Mouse (Mus musculus) liver, embryonic 11.5 days (tissue): ENCODE results near the gene Csf2ra. TPM values are rescaled to one million over a fixed set of nuclear protein-coding genes. Genes with fewer than 3 reads are reported as not detected.
"Not testable (repeated sequence)": the region's sequence is repeated elsewhere in the genome, so short reads cannot be mapped to it uniquely, and the experiment has no call there.

ENCODE experiments used
- ATAC-seq: fragments of 200-750 bp; cut with Nextera tagmentation; replicated peaks from 2 replicates; pipeline ENCODE4 v1.8.0; 2017; ENCODE audit warnings: moderate number of reproducible peaks, mild to moderate bottlenecking, moderate TSS enrichment, moderate library complexity; ENCODE audit not compliant: low FRiP score
- DNase-seq: peaks from one replicate; pipeline ENCODE4 v3.0.0-alpha.2; 2017; ENCODE audit warnings: low spot score
- H3K27ac ChIP-seq: fragments of 300-500 bp; sonication (generic); 2 replicates; pipeline ENCODE4 v1.5.1; 2014; ENCODE audit warnings: mild to moderate bottlenecking, low read depth, low read length, control low read depth
- H3K27me3 ChIP-seq: fragments of 300-500 bp; sonication (generic); replicated peaks from 2 replicates; pipeline ENCODE4 v1.6.1; 2014; ENCODE audit warnings: low read length, mixed read lengths; ENCODE audit not compliant: control insufficient read depth, insufficient read depth
- H3K36me3 ChIP-seq: fragments of 300-500 bp; sonication (generic); 2 replicates; pipeline ENCODE4 v1.6.1; 2014; ENCODE audit warnings: mild to moderate bottlenecking, low read length, moderate library complexity, mixed read lengths; ENCODE audit not compliant: control insufficient read depth, insufficient read depth
- H3K4me1 ChIP-seq: fragments of 300-500 bp; sonication (generic); replicated peaks from 2 replicates; pipeline ENCODE4 v1.6.1; 2014; ENCODE audit warnings: low read length, mixed read lengths; ENCODE audit not compliant: control insufficient read depth, insufficient read depth
- H3K4me2 ChIP-seq: fragments of 300-500 bp; sonication (generic); 2 replicates; pipeline ENCODE4 v1.6.1; 2014; ENCODE audit warnings: mild to moderate bottlenecking, control low read depth, moderate library complexity
- H3K4me3 ChIP-seq: fragments of 300-500 bp; sonication (generic); 2 replicates; pipeline ENCODE4 v1.5.1; 2014; ENCODE audit warnings: low read depth, low read length, control low read depth
- H3K9ac ChIP-seq: fragments of 300-500 bp; sonication (generic); 2 replicates; pipeline ENCODE4 v1.6.1; 2014; ENCODE audit warnings: low read depth, low read length, control low read depth
- H3K9me3 ChIP-seq: fragments of 300-500 bp; sonication (generic); 2 replicates; pipeline ENCODE4 v1.6.1; 2016; ENCODE audit warnings: low read length, inconsistent platforms, mixed read lengths; ENCODE audit not compliant: control insufficient read depth
- whole genome bisulfite sequencing: fragments of 180-500 bp; shearing (Covaris S2); extraction: QIAGEN DNeasy Blood & Tissue Kit; methylation state at CpG from one replicate; pipeline ENCODE4 v1.1.7; 2014; 5-methylcytosine and 5-hydroxymethylcytosine counted together
- polyA plus RNA-seq: library from polyadenylated mRNA; unstranded; fragments of >200 nt; fragmentation: Nextera tagmentation; extraction: Ambion mirVana; gene quantifications from 2 replicates; pipeline ENCODE4 v1.2.1, GENCODE M21; 2014

The Csf2ra gene
- polyA plus RNA-seq, 1 experiment from 2014 or later: 20.7 TPM

DNA sequence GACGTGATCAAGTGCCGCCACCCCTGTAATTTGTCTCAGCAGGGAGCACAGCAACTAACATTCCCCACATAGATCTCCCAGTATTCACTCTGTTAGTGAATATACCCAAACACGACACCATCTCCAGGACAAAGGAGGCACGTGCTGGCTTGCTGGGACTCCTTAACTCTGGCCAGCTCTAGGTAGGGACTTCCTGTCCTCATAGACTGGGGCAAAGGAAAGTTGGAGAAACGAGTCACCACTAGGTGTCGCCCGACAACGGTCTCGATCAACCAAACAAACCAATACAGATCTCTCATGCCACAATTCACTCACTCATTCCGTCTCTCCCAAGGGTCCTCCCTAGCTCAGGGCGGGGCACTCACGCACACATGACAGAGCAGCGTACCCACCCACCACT is 28.9 kb downstream of the Csf2ra start:
- Histone ChIP-seq H3K4me2 (no peak overlapping the region), H3K4me1 (no peaks in the 10 kb centered on the region), H3K27me3 (no peaks in the 10 kb centered on the region), H3K9me3 (no peaks in the 10 kb centered on the region), H3K9ac (no peak overlapping the region), H3K36me3 (no peaks in the 10 kb centered on the region), H3K27ac (no peak overlapping the region), H3K4me3 (no peak overlapping the region)
- DNase-seq: peak; percentile 100
- ATAC-seq: no peak
- 15% methylated on average over 13 of the region's 13 CpGs for WGBS

GRCm38 (mm10) chr19:61183590-61183989 is 44.6 kb downstream of the Csf2ra start, which contains the start of gene Gm6020:
Gene Gm6020 (plus strand): TSS chr19:61183890.
- not testable (repeated sequence) for H3K4me1 ChIP-seq, H3K9ac ChIP-seq, H3K27ac ChIP-seq, H3K27me3 ChIP-seq, H3K9me3 ChIP-seq, ATAC-seq, DNase-seq, H3K4me3 ChIP-seq, H3K4me2 ChIP-seq, H3K36me3 ChIP-seq
- WGBS: 79% methylated on average over 2 of the region's 2 CpGs

DNA sequence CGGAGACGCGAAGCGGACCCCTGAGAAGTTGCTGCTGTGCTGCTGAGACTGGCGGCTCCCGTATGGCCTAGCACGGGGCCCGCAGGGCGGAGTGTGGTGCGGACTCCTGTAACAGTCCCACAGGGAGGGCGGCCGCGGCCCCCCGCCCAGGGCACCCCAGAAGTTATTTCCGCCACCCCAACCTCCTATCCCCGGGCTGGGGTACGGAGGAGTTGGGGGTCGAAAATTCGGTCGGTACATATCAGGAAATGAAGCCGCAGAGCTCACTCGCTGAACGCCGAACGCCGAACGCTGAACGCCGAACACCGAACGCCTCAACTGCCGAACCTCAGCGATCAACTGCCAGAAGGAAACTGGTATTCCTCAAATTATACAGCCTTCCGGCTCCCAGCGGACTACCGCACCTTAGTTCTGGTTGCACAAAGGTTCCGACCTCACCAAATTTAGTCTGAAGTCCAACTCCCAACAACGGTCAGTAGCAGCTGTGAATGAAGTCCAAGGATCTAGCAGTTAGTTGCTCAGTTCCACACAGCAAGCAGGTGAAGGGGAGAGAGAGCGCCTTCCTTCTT is 52.4 kb downstream of the Csf2ra start, which contains the start of gene Gm7102:
Gm7102 (minus strand) TSS at position 554 of the 569 bp plus-strand sequence.
- Histone ChIP-seq H3K27me3 (no peaks in the 10 kb centered on the region; the same call in 1 of the 2 replicates), H3K4me3 (peak within 1 kb of the TSS; percentile 35), H3K27ac (no peak within 1 kb of the TSS), H3K4me1 (no peaks in the 10 kb centered on the region), H3K36me3 (no peaks in the 10 kb centered on the region), H3K9me3 (no peaks in the 10 kb centered on the region), H3K4me2 (peak within 1 kb of the TSS; percentile 60), H3K9ac (no peak within 1 kb of the TSS)
- ATAC-seq: 0 out of 2 replicates have a peak, but pooled peaks have one; percentile 29
- DNase-seq: no peak
- WGBS: 19% methylated on average over 39 of the region's 39 CpGs

Other genes starting within 250 kb of the Csf2ra start
- gene Zfp950, start 87.6 kb downstream of the Csf2ra start, polyA plus RNA-seq: 22.9 and 26.4 TPM in 2 replicates
- not detected in 2 replicates for gene Gm7102, start 52.1 kb downstream of the Csf2ra start, polyA plus RNA-seq
- not detected in 2 replicates for gene Gm6020, start 44.5 kb downstream of the Csf2ra start, polyA plus RNA-seq
- not detected in 2 replicates for gene Gm21060, start 68.6 kb upstream of the Csf2ra start, polyA plus RNA-seq